Mouse (Mus musculus): ENCODE data around the gene Atp1b3. TPM values are rescaled to one million over a fixed set of nuclear protein-coding genes. Genes with fewer than 3 reads are reported as not detected.

The Atp1b3 gene
- polyA plus RNA-seq, 1 experiment from 2014 or later: 178 TPM

GRCm38 (mm10) chr9:96320551-96320980 is 43.7 kb downstream of the Atp1b3 start:
- peaks cover 9% of the 10 kb centered on the region for H3K4me1 ChIP-seq (replicated peaks)
- no peaks in the 10 kb centered on the region for H3K9me3 ChIP-seq
- peaks cover 58% of the 10 kb centered on the region for H3K36me3 ChIP-seq
- H3K27me3 ChIP-seq: no peaks in the 10 kb centered on the region
- no peak overlapping the region for H3K27ac ChIP-seq
- H3K4me3 ChIP-seq (replicated peaks): no peak overlapping the region
- ATAC-seq: no peak
- 88% methylated on average over 6 of the region's 6 CpGs for WGBS
- H3K9ac ChIP-seq (replicated peaks): no peak overlapping the region
- no peak overlapping the region for H3K4me2 ChIP-seq (replicated peaks)

- no peak for ATAC-seq
- WGBS: 96% methylated on average over 5 of the region's 5 CpGs
- Histone ChIP-seq H3K27me3 (no peaks in the 10 kb centered on the region), H3K4me3 (replicated peaks) (no peak overlapping the region), H3K4me1 (replicated peaks) (peaks cover 3% of the 10 kb centered on the region), H3K9me3 (no peaks in the 10 kb centered on the region), H3K4me2 (replicated peaks) (no peak overlapping the region), H3K9ac (replicated peaks) (no peak overlapping the region), H3K36me3 (peaks cover 66% of the 10 kb centered on the region), H3K27ac (no peak overlapping the region)
Measured at GRCm38 (mm10) chr9:96319333-96319732, 44.9 kb downstream of the Atp1b3 start.

- peaks cover 72% of the 10 kb centered on the region for H3K36me3 ChIP-seq
- 98% methylated on average over 3 of the region's 3 CpGs for WGBS
- ATAC-seq: no peak
Measured at GRCm38 (mm10) chr9:96312074-96312473, 52.2 kb downstream of the Atp1b3 start.

GRCm38 (mm10) chr9:96308816-96309215 is 55.4 kb downstream of the Atp1b3 start:
- no peak overlapping the region for H3K4me2 ChIP-seq (replicated peaks)
- H3K4me1 ChIP-seq (replicated peaks): no peaks in the 10 kb centered on the region
- no peak overlapping the region for H3K27ac ChIP-seq
- H3K9ac ChIP-seq (replicated peaks): no peak overlapping the region
- no peak overlapping the region for H3K4me3 ChIP-seq (replicated peaks)
- H3K36me3 ChIP-seq: peaks cover 73% of the 10 kb centered on the region
- WGBS: 63% methylated on average over 3 of the region's 3 CpGs
- ATAC-seq: no peak
- no peaks in the 10 kb centered on the region for H3K27me3 ChIP-seq
- no peaks in the 10 kb centered on the region for H3K9me3 ChIP-seq

More at GRCm38 (mm10) chr9:96312074-96312473, 52.2 kb downstream of the Atp1b3 start:
- H3K27me3 ChIP-seq: no peaks in the 10 kb centered on the region
- no peak overlapping the region for H3K27ac ChIP-seq
- H3K9ac ChIP-seq (replicated peaks): no peak overlapping the region
- H3K4me1 ChIP-seq (replicated peaks): no peaks in the 10 kb centered on the region
- no peaks in the 10 kb centered on the region for H3K9me3 ChIP-seq
- H3K4me2 ChIP-seq (replicated peaks): no peak overlapping the region
- H3K4me3 ChIP-seq (replicated peaks): no peak overlapping the region

GRCm38 (mm10) chr9:96299324-96300008 is 64.8 kb downstream of the Atp1b3 start:
- Histone ChIP-seq H3K9ac (replicated peaks) (no peak overlapping the region), H3K9me3 (no peaks in the 10 kb centered on the region), H3K4me3 (replicated peaks) (no peak overlapping the region), H3K27ac (no peak overlapping the region), H3K27me3 (no peaks in the 10 kb centered on the region), H3K4me2 (replicated peaks) (no peak overlapping the region), H3K4me1 (replicated peaks) (no peaks in the 10 kb centered on the region), H3K36me3 (peaks cover 76% of the 10 kb centered on the region)
- ATAC-seq: no peak
- WGBS: 95% methylated on average over 3 of the region's 3 CpGs

GRCm38 (mm10) chr9:96292144-96292543 is 72.1 kb downstream of the Atp1b3 start:
- WGBS: 98% methylated on average over 7 of the region's 7 CpGs
- Histone ChIP-seq H3K4me2 (replicated peaks) (no peak overlapping the region), H3K27me3 (no peaks in the 10 kb centered on the region), H3K9me3 (no peaks in the 10 kb centered on the region), H3K27ac (no peak overlapping the region), H3K4me1 (replicated peaks) (no peaks in the 10 kb centered on the region), H3K9ac (replicated peaks) (no peak overlapping the region), H3K4me3 (replicated peaks) (no peak overlapping the region), H3K36me3 (peaks cover 39% of the 10 kb centered on the region)
- no peak for ATAC-seq

- Histone ChIP-seq H3K27me3 (no peaks in the 10 kb centered on the region), H3K27ac (no peak overlapping the region), H3K9me3 (no peaks in the 10 kb centered on the region), H3K4me3 (replicated peaks) (no peak overlapping the region), H3K4me2 (replicated peaks) (no peak overlapping the region), H3K36me3 (peaks cover 7% of the 10 kb centered on the region; the same call in 1 of the 2 replicates), H3K9ac (replicated peaks) (no peak overlapping the region), H3K4me1 (replicated peaks) (peaks cover 3% of the 10 kb centered on the region; the same call in 1 of the 2 replicates)
- WGBS: 30% methylated on average over 1 of the region's 1 CpGs
- no peak for ATAC-seq
Measured at GRCm38 (mm10) chr9:96284916-96285315, 79.3 kb downstream of the Atp1b3 start.

Other genes starting within 250 kb of the Atp1b3 start
- gene Gk5, start 245.1 kb downstream of the Atp1b3 start, polyA plus RNA-seq (2015; fragmentation: Nextera tagmentation; extraction: Ambion mirVana): 1.5 and 1.9 TPM in 2 replicates
- gene Tfdp2, start 168.2 kb downstream of the Atp1b3 start, polyA plus RNA-seq (2015; fragmentation: Nextera tagmentation; extraction: Ambion mirVana): 49.6 and 52.4 TPM in 2 replicates
- gene Rnf7, start 114.2 kb upstream of the Atp1b3 start, polyA plus RNA-seq (2015; fragmentation: Nextera tagmentation; extraction: Ambion mirVana): 239 and 266 TPM in 2 replicates
- gene Gm28729, start 160.8 kb upstream of the Atp1b3 start, polyA plus RNA-seq (2015; fragmentation: Nextera tagmentation; extraction: Ambion mirVana): 0.10 TPM in 1 of 2 replicates, not detected in the other

Measured in midbrain, embryonic 13.5 days (tissue).